Mouse (Mus musculus) liver, embryonic 14.5 days (tissue): ENCODE data around the gene Itgax. TPM values are rescaled to one million over a fixed set of nuclear protein-coding genes. Genes with fewer than 3 reads are reported as not detected.

ENCODE experiments used
- ATAC-seq: fragments of 200-750 bp; cut with Nextera tagmentation; 2 replicates; pipeline ENCODE4 v1.8.0; 2017; ENCODE audit warnings: moderate number of reproducible peaks, mild to moderate bottlenecking, moderate library complexity; ENCODE audit not compliant: insufficient read depth
- DNase-seq, 3 experiments: peaks; one replicate each; pipeline ENCODE4 v3.0.0-alpha.2; 2012 to 2013; ENCODE audit warnings: low read depth in 3 of 3, low spot score in 3 of 3
- H3K27ac ChIP-seq: fragments of 300-500 bp; sonication (generic); 2 replicates; pipeline ENCODE4 v1.5.1; 2014; ENCODE audit warnings: moderate library complexity, mild to moderate bottlenecking, control low read depth, inconsistent platforms
- H3K27me3 ChIP-seq: fragments of 300-500 bp; sonication (generic); 2 replicates; pipeline ENCODE4 v1.6.1; 2014; ENCODE audit warnings: mild to moderate bottlenecking, low read length, moderate library complexity; ENCODE audit not compliant: control insufficient read depth, insufficient read depth
- H3K36me3 ChIP-seq: fragments of 300-500 bp; sonication (generic); replicated peaks from 2 replicates; pipeline ENCODE4 v1.6.1; 2014; ENCODE audit warnings: low read depth; ENCODE audit not compliant: control insufficient read depth, insufficient read depth
- H3K4me1 ChIP-seq, 2 experiments: fragments of 200-500 bp in 1 of 2; fragments of 300-500 bp in 1 of 2; sonication (generic) in 1 of 2; replicated peaks; 2 replicates each; pipeline ENCODE4 v1.6.1; 2012 to 2014; ENCODE audit warnings: antibody characterized with exemption in 1 of 2, inconsistent platforms in 1 of 2, low read length in 1 of 2; ENCODE audit not compliant: control insufficient read depth in 2 of 2, insufficient read depth in 2 of 2
- H3K4me2 ChIP-seq: fragments of 300-500 bp; sonication (generic); 2 replicates; pipeline ENCODE4 v1.6.1; 2014; ENCODE audit warnings: low read depth, mild to moderate bottlenecking, control low read depth, moderate library complexity
- H3K4me3 ChIP-seq, 2 experiments: fragments of 200-500 bp in 1 of 2; fragments of 300-500 bp in 1 of 2; sonication (generic) in 1 of 2; 2 replicates each; pipeline ENCODE4 v1.5.1; 2012 to 2014; ENCODE audit warnings: low read depth in 2 of 2, low read length in 2 of 2, mild to moderate bottlenecking in 2 of 2, control low read depth in 1 of 2, inconsistent platforms in 1 of 2, moderate library complexity in 1 of 2; ENCODE audit not compliant: insufficient read depth in 1 of 2
- H3K9ac ChIP-seq: fragments of 300-500 bp; sonication (generic); replicated peaks from 2 replicates; pipeline ENCODE4 v1.6.1; 2014; ENCODE audit warnings: mild to moderate bottlenecking, control low read depth, moderate library complexity
- H3K9me3 ChIP-seq: fragments of 300-500 bp; sonication (generic); 2 replicates; pipeline ENCODE4 v1.6.1; 2016; ENCODE audit warnings: low read length, mixed read lengths; ENCODE audit not compliant: control insufficient read depth
- CTCF ChIP-seq: IDR thresholded peaks from 2 replicates; pipeline ENCODE4 v1.5.1; 2016; ENCODE audit warnings: antibody characterized with exemption, low read depth, control low read depth
- EP300 ChIP-seq: IDR thresholded peaks from 2 replicates; pipeline ENCODE4 v1.6.1; 2016; ENCODE audit warnings: antibody characterized with exemption, low read depth
- WGBS: fragments of 180-500 bp; shearing (Covaris S2); extraction: QIAGEN DNeasy Blood & Tissue Kit; methylation state at CpG from one replicate; pipeline ENCODE4 v1.1.7; 2014; ENCODE audit not compliant: insufficient replicate concordance; 5-methylcytosine and 5-hydroxymethylcytosine counted together
- polyA plus RNA-seq, 2 experiments: library from polyadenylated mRNA; depleted of rRNA in 1 of 2; stranded (reverse) in 1 of 2; unstranded in 1 of 2; fragments of >200 nt; fragmentation: Nextera tagmentation in 1 of 2; extraction: Ambion mirVana in 1 of 2; gene quantifications; 2 replicates each; pipeline versions ENCODE4 v1.2.1 to v1.2.3; 2012 to 2014

The Itgax gene
- polyA plus RNA-seq, 2 experiments: 0.09 to 0.10 TPM

DNA sequence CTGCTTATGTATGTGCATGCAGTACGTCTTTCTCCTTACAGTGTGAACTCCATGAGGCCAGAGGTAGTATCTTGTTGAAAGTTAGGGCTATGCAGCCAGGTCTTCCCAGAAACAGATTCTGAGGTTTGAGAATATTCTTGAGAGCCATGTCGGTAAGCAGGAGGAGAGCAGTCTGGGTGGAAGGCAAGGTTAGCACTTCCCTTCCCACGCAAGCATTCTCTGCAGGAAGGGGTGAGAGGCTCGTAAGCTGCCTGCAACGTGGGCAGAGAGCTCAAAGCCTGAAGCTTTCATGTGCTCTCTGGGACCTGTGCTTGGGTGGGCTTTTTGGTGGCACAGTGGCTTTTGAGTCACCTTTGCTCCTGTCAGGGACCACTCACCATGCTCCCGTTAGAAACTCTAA is 51.2 kb downstream of the Itgax start:
- WGBS: 35% methylated on average over 6 of the region's 6 CpGs
- H3K4me1 ChIP-seq: no peaks in the 10 kb centered on the region
- no peaks in the 10 kb centered on the region for H3K36me3 ChIP-seq
- no peak overlapping the region for H3K27ac ChIP-seq
- ATAC-seq (no peak), DNase-seq (no peak)
- TF ChIP-seq EP300 (no peak), CTCF (no peak)
- H3K9me3 ChIP-seq: no peaks in the 10 kb centered on the region
- no peak overlapping the region for H3K4me2 ChIP-seq
- H3K9ac ChIP-seq: no peak overlapping the region
- H3K4me3 ChIP-seq: no peak overlapping the region
- H3K27me3 ChIP-seq: no peaks in the 10 kb centered on the region

DNA sequence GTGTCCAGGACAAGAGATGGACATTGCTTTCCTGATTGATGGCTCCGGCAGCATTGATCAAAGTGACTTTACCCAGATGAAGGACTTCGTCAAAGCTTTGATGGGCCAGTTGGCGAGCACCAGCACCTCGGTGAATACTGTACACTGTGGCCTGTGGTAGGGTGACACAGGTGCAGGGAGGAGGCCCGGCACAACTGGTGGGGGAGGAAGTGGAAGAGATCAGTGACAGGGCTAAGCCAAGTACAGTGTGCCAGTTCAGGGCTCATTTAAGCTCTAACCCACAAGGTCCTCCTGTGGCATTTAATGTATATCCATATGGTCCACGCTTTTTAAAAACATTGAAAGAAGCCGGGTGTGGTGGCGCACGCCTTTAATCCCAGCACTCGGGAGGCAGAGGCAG is 52.3 kb downstream of the Itgax start:
- Histone ChIP-seq H3K4me2 (no peak overlapping the region), H3K9ac (no peak overlapping the region), H3K27ac (no peak overlapping the region), H3K4me3 (no peak overlapping the region), H3K9me3 (no peaks in the 10 kb centered on the region), H3K36me3 (no peaks in the 10 kb centered on the region), H3K4me1 (no peaks in the 10 kb centered on the region), H3K27me3 (no peaks in the 10 kb centered on the region)
- WGBS: 64% methylated on average over 10 of the region's 10 CpGs
- DNase-seq (no peak), ATAC-seq (no peak)
- TF ChIP-seq CTCF: no peak
- TF ChIP-seq EP300: no peak

Other genes with a start within 250 kb of the Itgax start
- 0.38 and 0.48 TPM in 2 replicates for gene Prss53, start 238.6 kb upstream of the Itgax start, polyA plus RNA-seq (2012; rRNA removed)
- 0.05 and 0.29 TPM in 2 replicates for gene Prss53, start 238.6 kb upstream of the Itgax start, polyA plus RNA-seq (2014; fragmentation: Nextera tagmentation; extraction: Ambion mirVana)
- not detected in 2 replicates for gene Gm21974, start 234.1 kb upstream of the Itgax start, polyA plus RNA-seq (2012; rRNA removed)
- gene Gm21974, start 234.1 kb upstream of the Itgax start, polyA plus RNA-seq (2014; fragmentation: Nextera tagmentation; extraction: Ambion mirVana): not detected in 2 replicates
- gene Vkorc1, start 233.9 kb upstream of the Itgax start, polyA plus RNA-seq (2012; rRNA removed): 74.0 and 104 TPM in 2 replicates
- 107 and 116 TPM in 2 replicates for gene Vkorc1, start 233.9 kb upstream of the Itgax start, polyA plus RNA-seq (2014; fragmentation: Nextera tagmentation; extraction: Ambion mirVana)
- 28.0 and 29.7 TPM in 2 replicates for gene Bckdk, start 225.5 kb upstream of the Itgax start, polyA plus RNA-seq (2012; rRNA removed)
- 68.3 and 76.0 TPM in 2 replicates for gene Bckdk, start 225.5 kb upstream of the Itgax start, polyA plus RNA-seq (2014; fragmentation: Nextera tagmentation; extraction: Ambion mirVana)
- 9.6 and 13.7 TPM in 2 replicates for gene Kat8, start 217.0 kb upstream of the Itgax start, polyA plus RNA-seq (2012; rRNA removed)
- gene Kat8, start 217.0 kb upstream of the Itgax start, polyA plus RNA-seq (2014; fragmentation: Nextera tagmentation; extraction: Ambion mirVana): 15.7 and 17.6 TPM in 2 replicates
- 8.3 and 12.6 TPM in 2 replicates for gene Prss8, start 199.4 kb upstream of the Itgax start, polyA plus RNA-seq (2012; rRNA removed)
- gene Prss8, start 199.4 kb upstream of the Itgax start, polyA plus RNA-seq (2014; fragmentation: Nextera tagmentation; extraction: Ambion mirVana): 9.8 and 10.3 TPM in 2 replicates
- gene Prss36, start 182.8 kb upstream of the Itgax start, polyA plus RNA-seq (2012; rRNA removed): 2.0 and 2.3 TPM in 2 replicates
- 3.0 TPM in 2 replicates for gene Prss36, start 182.8 kb upstream of the Itgax start, polyA plus RNA-seq (2014; fragmentation: Nextera tagmentation; extraction: Ambion mirVana)
- gene Fus, start 162.1 kb upstream of the Itgax start, polyA plus RNA-seq (2012; rRNA removed): 169 and 278 TPM in 2 replicates
- 15.8 and 17.1 TPM in 2 replicates for gene Fus, start 162.1 kb upstream of the Itgax start, polyA plus RNA-seq (2014; fragmentation: Nextera tagmentation; extraction: Ambion mirVana)
- gene Pycard, start 135.7 kb upstream of the Itgax start, polyA plus RNA-seq (2012; rRNA removed): 13.8 and 20.2 TPM in 2 replicates
- 37.1 and 39.3 TPM in 2 replicates for gene Pycard, start 135.7 kb upstream of the Itgax start, polyA plus RNA-seq (2014; fragmentation: Nextera tagmentation; extraction: Ambion mirVana)
- 0.03 and 0.04 TPM in 2 replicates for gene Trim72, start 125.6 kb upstream of the Itgax start, polyA plus RNA-seq (2012; rRNA removed)
- not detected in 2 replicates for gene Trim72, start 125.6 kb upstream of the Itgax start, polyA plus RNA-seq (2014; fragmentation: Nextera tagmentation; extraction: Ambion mirVana)
- 1.9 and 2.7 TPM in 2 replicates for gene Itgam, start 66.9 kb upstream of the Itgax start, polyA plus RNA-seq (2012; rRNA removed)
- 1.1 and 1.5 TPM in 2 replicates for gene Itgam, start 66.9 kb upstream of the Itgax start, polyA plus RNA-seq (2014; fragmentation: Nextera tagmentation; extraction: Ambion mirVana)
- gene Gm49368, start 66.9 kb upstream of the Itgax start, polyA plus RNA-seq (2012; rRNA removed): 0.02 TPM in 1 of 2 replicates, not detected in the other
- gene Gm49368, start 66.9 kb upstream of the Itgax start, polyA plus RNA-seq (2014; fragmentation: Nextera tagmentation; extraction: Ambion mirVana): 0.03 TPM in 1 of 2 replicates, not detected in the other
- 0.01 and 0.08 TPM in 2 replicates for gene Itgad, start 24.8 kb downstream of the Itgax start, polyA plus RNA-seq (2012; rRNA removed)
- not detected in 2 replicates for gene Itgad, start 24.8 kb downstream of the Itgax start, polyA plus RNA-seq (2014; fragmentation: Nextera tagmentation; extraction: Ambion mirVana)
- 0.37 and 0.54 TPM in 2 replicates for gene Cox6a2, start 76.8 kb downstream of the Itgax start, polyA plus RNA-seq (2012; rRNA removed)
- 0.76 and 1.0 TPM in 2 replicates for gene Cox6a2, start 76.8 kb downstream of the Itgax start, polyA plus RNA-seq (2014; fragmentation: Nextera tagmentation; extraction: Ambion mirVana)
- gene Armc5, start 107.8 kb downstream of the Itgax start, polyA plus RNA-seq (2012; rRNA removed): 5.2 and 6.1 TPM in 2 replicates
- 4.6 and 4.9 TPM in 2 replicates for gene Armc5, start 107.8 kb downstream of the Itgax start, polyA plus RNA-seq (2014; fragmentation: Nextera tagmentation; extraction: Ambion mirVana)
- 0.92 and 1.1 TPM in 2 replicates for gene 9130023H24Rik, start 108.5 kb downstream of the Itgax start, polyA plus RNA-seq (2012; rRNA removed)
- gene 9130023H24Rik, start 108.5 kb downstream of the Itgax start, polyA plus RNA-seq (2014; fragmentation: Nextera tagmentation; extraction: Ambion mirVana): 1.6 and 2.1 TPM in 2 replicates
- gene Tgfb1i1, start 117.3 kb downstream of the Itgax start, polyA plus RNA-seq (2012; rRNA removed): 5.0 and 6.0 TPM in 2 replicates
- 7.8 and 8.5 TPM in 2 replicates for gene Tgfb1i1, start 117.3 kb downstream of the Itgax start, polyA plus RNA-seq (2014; fragmentation: Nextera tagmentation; extraction: Ambion mirVana)
- 1.6 and 1.8 TPM in 2 replicates for gene Slc5a2, start 136.1 kb downstream of the Itgax start, polyA plus RNA-seq (2012; rRNA removed)
- 2.9 and 3.1 TPM in 2 replicates for gene Slc5a2, start 136.1 kb downstream of the Itgax start, polyA plus RNA-seq (2014; fragmentation: Nextera tagmentation; extraction: Ambion mirVana)
- 23.7 and 23.9 TPM in 2 replicates for gene BC017158, start 168.6 kb downstream of the Itgax start, polyA plus RNA-seq (2012; rRNA removed)
- gene BC017158, start 168.6 kb downstream of the Itgax start, polyA plus RNA-seq (2014; fragmentation: Nextera tagmentation; extraction: Ambion mirVana): 16.9 and 17.7 TPM in 2 replicates